Mouse (Mus musculus) intestine, postnatal 0 days (tissue): ENCODE results near the gene Kbtbd12. TPM values are rescaled to one million over a fixed set of nuclear protein-coding genes. Genes with fewer than 3 reads are reported as not detected.

Experiments used
- ATAC-seq: fragments of 200-750 bp; cut with Nextera tagmentation; 2 replicates; pipeline ENCODE4 v1.8.0; 2017; ENCODE audit warnings: mild to moderate bottlenecking, moderate TSS enrichment, moderate library complexity
- H3K27ac ChIP-seq: fragments of 300-500 bp; sonication (generic); 2 replicates; pipeline ENCODE4 v1.5.1; 2014; ENCODE audit warnings: mild to moderate bottlenecking, low read depth, low read length, moderate library complexity
- H3K27me3 ChIP-seq: fragments of 300-500 bp; sonication (generic); replicated peaks from 2 replicates; pipeline ENCODE4 v1.6.1; 2014; ENCODE audit warnings: low read length, mixed read lengths; ENCODE audit not compliant: control insufficient read depth, insufficient read depth
- H3K36me3 ChIP-seq: fragments of 300-500 bp; sonication (generic); 2 replicates; pipeline ENCODE4 v1.6.1; 2014; ENCODE audit warnings: mild to moderate bottlenecking, moderate library complexity; ENCODE audit not compliant: control insufficient read depth, insufficient read depth
- H3K4me1 ChIP-seq: fragments of 300-500 bp; sonication (generic); replicated peaks from 2 replicates; pipeline ENCODE4 v1.6.1; 2014; ENCODE audit warnings: antibody characterized with exemption, low read length, mixed read lengths; ENCODE audit not compliant: control insufficient read depth, insufficient read depth
- H3K4me2 ChIP-seq: fragments of 300-500 bp; sonication (generic); replicated peaks from 2 replicates; pipeline ENCODE4 v1.6.1; 2014; ENCODE audit warnings: low read depth, mild to moderate bottlenecking, moderate library complexity
- H3K4me3 ChIP-seq: fragments of 300-500 bp; sonication (generic); 2 replicates; pipeline ENCODE4 v1.5.1; 2014; ENCODE audit warnings: low read depth, low read length
- H3K9ac ChIP-seq: fragments of 300-500 bp; sonication (generic); 2 replicates; pipeline ENCODE4 v1.6.1; 2014; ENCODE audit warnings: mild to moderate bottlenecking, low read depth, low read length
- H3K9me3 ChIP-seq: fragments of 300-500 bp; sonication (generic); 2 replicates; pipeline ENCODE4 v1.6.1; 2016; ENCODE audit warnings: mixed run types; ENCODE audit not compliant: control insufficient read depth
- CTCF ChIP-seq: sonication (generic); IDR thresholded peaks from 2 replicates; pipeline ENCODE4 v1.5.1; 2016; ENCODE audit warnings: low read depth, mild to moderate bottlenecking, control low read depth, antibody characterized with exemption, moderate library complexity
- WGBS: fragments of 180-500 bp; shearing (Covaris S2); extraction: QIAGEN DNeasy Blood & Tissue Kit; methylation state at CpG from one replicate; pipeline ENCODE4 v1.1.7; 2014; 5-methylcytosine and 5-hydroxymethylcytosine counted together
- polyA plus RNA-seq: library from polyadenylated mRNA; unstranded; fragments of >200 nt; fragmentation: Nextera tagmentation; extraction: Ambion mirVana; gene quantifications from 2 replicates; pipeline ENCODE4 v1.2.1, GENCODE M21; 2015

Gene Kbtbd12
- polyA plus RNA-seq, 1 experiment from 2014 or later, result 0.12 TPM

GRCm38 (mm10) chr6:88662284-88662683 is 24.5 kb upstream of the Kbtbd12 start:
- Histone ChIP-seq H3K9me3 (no peaks in the 10 kb centered on the region), H3K4me2 (no peak overlapping the region), H3K9ac (no peak overlapping the region), H3K4me1 (no peaks in the 10 kb centered on the region), H3K27ac (no peak overlapping the region), H3K36me3 (no peaks in the 10 kb centered on the region), H3K27me3 (no peaks in the 10 kb centered on the region), H3K4me3 (no peak overlapping the region)
- WGBS, result 82% methylated on average over 3 of the region's 3 CpGs
- TF ChIP-seq CTCF, result no peak
- no peak for ATAC-seq

GRCm38 (mm10) chr6:88661696-88662095 is 23.9 kb upstream of the Kbtbd12 start:
- no peak overlapping the region for H3K4me3 ChIP-seq
- H3K4me1 ChIP-seq, result no peaks in the 10 kb centered on the region
- WGBS, result 79% methylated on average over 2 of the region's 2 CpGs
- no peak overlapping the region for H3K27ac ChIP-seq
- H3K9me3 ChIP-seq, result no peaks in the 10 kb centered on the region
- H3K4me2 ChIP-seq, result no peak overlapping the region
- H3K9ac ChIP-seq, result no peak overlapping the region
- TF ChIP-seq CTCF, result no peak
- no peaks in the 10 kb centered on the region for H3K36me3 ChIP-seq
- no peak for ATAC-seq
- no peaks in the 10 kb centered on the region for H3K27me3 ChIP-seq

- no peak for ATAC-seq
- Histone ChIP-seq H3K9ac (no peak overlapping the region), H3K4me1 (no peaks in the 10 kb centered on the region), H3K27ac (no peak overlapping the region), H3K27me3 (no peaks in the 10 kb centered on the region), H3K4me3 (no peak overlapping the region), H3K4me2 (no peak overlapping the region), H3K9me3 (no peaks in the 10 kb centered on the region), H3K36me3 (no peaks in the 10 kb centered on the region)
- no peak for TF ChIP-seq CTCF
- 83% methylated on average over 4 of the region's 4 CpGs for WGBS
Measured at GRCm38 (mm10) chr6:88647564-88648295, 10.0 kb upstream of the Kbtbd12 start.

GRCm38 (mm10) chr6:88644786-88645185 is 7.0 kb upstream of the Kbtbd12 start:
- no peak for ATAC-seq
- Histone ChIP-seq H3K4me2 (no peak overlapping the region), H3K9me3 (no peaks in the 10 kb centered on the region), H3K4me3 (no peak overlapping the region), H3K9ac (no peak overlapping the region), H3K36me3 (no peaks in the 10 kb centered on the region), H3K27ac (no peak overlapping the region), H3K4me1 (no peaks in the 10 kb centered on the region), H3K27me3 (no peaks in the 10 kb centered on the region)
- WGBS, result 73% methylated on average over 4 of the region's 4 CpGs
- no peak for TF ChIP-seq CTCF

GRCm38 (mm10) chr6:88641346-88641920 is 3.7 kb upstream of the Kbtbd12 start:
- 60% methylated on average over 4 of the region's 4 CpGs for WGBS
- Histone ChIP-seq H3K27ac (peak overlapping the region; percentile 35; the same call in 1 of the 2 replicates), H3K9ac (no peak overlapping the region), H3K4me3 (no peak overlapping the region), H3K27me3 (no peaks in the 10 kb centered on the region), H3K4me1 (no peaks in the 10 kb centered on the region), H3K4me2 (no peak overlapping the region), H3K9me3 (peaks cover 3% of the 10 kb centered on the region; the same call in 1 of the 2 replicates), H3K36me3 (no peaks in the 10 kb centered on the region)
- peak; percentile 72 for ATAC-seq
- no peak for TF ChIP-seq CTCF

- Histone ChIP-seq H3K4me1 (no peaks in the 10 kb centered on the region), H3K27me3 (no peaks in the 10 kb centered on the region), H3K9ac (no peak overlapping the region), H3K9me3 (peaks cover 3% of the 10 kb centered on the region; the same call in 1 of the 2 replicates), H3K4me2 (no peak overlapping the region), H3K4me3 (no peak overlapping the region), H3K36me3 (no peaks in the 10 kb centered on the region), H3K27ac (no peak overlapping the region)
- no peak for TF ChIP-seq CTCF
- no peak for ATAC-seq
- 44% methylated on average over 3 of the region's 3 CpGs for WGBS
Measured at GRCm38 (mm10) chr6:88640331-88640730, 2.6 kb upstream of the Kbtbd12 start.
